Mouse (Mus musculus) neural tube, embryonic 12.5 days (tissue): ENCODE results near the gene Col23a1. TPM values are rescaled to one million over a fixed set of nuclear protein-coding genes. Genes with fewer than 3 reads are reported as not detected.

Experiments
- ATAC-seq: fragments of 200-750 bp; cut with Nextera tagmentation; 2 replicates; pipeline ENCODE4 v1.8.0; 2017; ENCODE audit warnings: low read depth, mild to moderate bottlenecking, moderate TSS enrichment, moderate library complexity; ENCODE audit not compliant: low FRiP score
- H3K27ac ChIP-seq: fragments of 300-500 bp; sonication (generic); 2 replicates; pipeline ENCODE4 v1.5.1; 2016
- H3K27me3 ChIP-seq: fragments of 300-500 bp; sonication (generic); replicated peaks from 2 replicates; pipeline ENCODE4 v1.6.1; 2016; ENCODE audit warnings: mild to moderate bottlenecking
- H3K36me3 ChIP-seq: fragments of 300-500 bp; sonication (generic); 2 replicates; pipeline ENCODE4 v1.6.1; 2016; ENCODE audit warnings: mild to moderate bottlenecking
- H3K4me1 ChIP-seq: fragments of 300-500 bp; sonication (generic); 2 replicates; pipeline ENCODE4 v1.6.1; 2016
- H3K4me2 ChIP-seq: fragments of 300-500 bp; sonication (generic); replicated peaks from 2 replicates; pipeline ENCODE4 v1.6.1; 2016; ENCODE audit warnings: mild to moderate bottlenecking
- H3K4me3 ChIP-seq: fragments of 300-500 bp; sonication (generic); 2 replicates; pipeline ENCODE4 v1.5.1; 2016
- H3K9ac ChIP-seq: fragments of 300-500 bp; sonication (generic); 2 replicates; pipeline ENCODE4 v1.6.1; 2016; ENCODE audit warnings: mild to moderate bottlenecking
- H3K9me3 ChIP-seq: fragments of 300-500 bp; sonication (generic); 2 replicates; pipeline ENCODE4 v1.6.1; 2016; ENCODE audit warnings: mild to moderate bottlenecking
- WGBS: fragments of 180-500 bp; shearing (Covaris S2); methylation state at CpG from one replicate; pipeline ENCODE4 v1.1.7; 2016; 5-methylcytosine and 5-hydroxymethylcytosine counted together
- polyA plus RNA-seq: library from polyadenylated mRNA; unstranded; fragments of >200 nt; fragmentation: Nextera tagmentation; extraction: Ambion mirVana; gene quantifications from 2 replicates; pipeline ENCODE4 v1.2.1, GENCODE M21; 2016

The Col23a1 gene
- polyA plus RNA-seq, 1 experiment from 2014 or later, result 11.8 TPM

DNA sequence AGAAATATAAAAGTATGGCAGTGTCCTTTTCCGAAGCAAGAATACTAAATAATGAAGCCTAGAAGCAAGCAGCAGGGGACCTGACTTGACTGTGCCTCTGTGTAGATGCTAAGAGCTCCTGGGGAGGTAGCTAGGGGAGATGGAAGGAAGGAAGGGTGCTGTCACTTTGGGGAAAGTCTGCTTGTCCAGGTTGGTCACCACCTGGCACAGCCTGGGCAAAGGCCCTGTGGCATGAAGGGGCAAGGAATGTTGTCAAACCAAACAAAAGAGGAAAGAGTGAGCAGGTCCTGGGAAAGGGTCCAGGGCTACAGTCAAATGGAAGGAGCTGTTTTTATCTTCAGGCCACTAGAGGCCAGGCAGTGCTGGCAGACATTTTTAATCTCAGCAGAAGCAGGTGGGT is 297.3 kb downstream of the Col23a1 start:
- 100% methylated on average over 1 of the region's 1 CpGs for WGBS
- no peaks in the 10 kb centered on the region for H3K9me3 ChIP-seq
- no peak overlapping the region for H3K27ac ChIP-seq
- H3K36me3 ChIP-seq, result peaks cover 54% of the 10 kb centered on the region
- H3K27me3 ChIP-seq, result no peaks in the 10 kb centered on the region
- no peak overlapping the region for H3K4me2 ChIP-seq
- peaks cover 26% of the 10 kb centered on the region for H3K4me1 ChIP-seq
- no peak for ATAC-seq
- no peak overlapping the region for H3K9ac ChIP-seq
- no peak overlapping the region for H3K4me3 ChIP-seq

DNA sequence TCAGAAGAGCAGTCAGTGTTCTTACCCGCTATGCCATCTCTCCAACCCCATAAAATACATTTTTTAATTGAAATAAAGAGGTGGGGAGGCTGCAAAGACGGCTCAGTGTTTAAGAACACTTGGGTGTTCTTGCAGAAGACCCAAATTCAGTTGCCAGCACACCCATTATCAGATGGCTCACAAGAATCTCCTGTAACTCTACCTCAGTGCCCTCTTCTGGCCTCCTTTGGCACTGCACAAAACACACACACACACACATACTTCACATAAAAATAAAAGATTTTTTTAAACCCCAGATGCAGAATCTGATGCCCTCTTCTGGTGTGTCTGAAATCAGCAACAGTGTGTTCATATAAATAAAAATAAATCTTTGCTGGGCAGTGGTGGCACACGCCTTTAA is 299.1 kb downstream of the Col23a1 start:
- H3K4me1 ChIP-seq, result peaks cover 16% of the 10 kb centered on the region
- peaks cover 72% of the 10 kb centered on the region for H3K36me3 ChIP-seq
- no peaks in the 10 kb centered on the region for H3K9me3 ChIP-seq
- no peak overlapping the region for H3K4me2 ChIP-seq
- no peak overlapping the region for H3K4me3 ChIP-seq
- no peak overlapping the region for H3K27ac ChIP-seq
- no peak for ATAC-seq
- H3K9ac ChIP-seq, result no peak overlapping the region
- 97% methylated on average over 3 of the region's 3 CpGs for WGBS
- H3K27me3 ChIP-seq, result no peaks in the 10 kb centered on the region

DNA sequence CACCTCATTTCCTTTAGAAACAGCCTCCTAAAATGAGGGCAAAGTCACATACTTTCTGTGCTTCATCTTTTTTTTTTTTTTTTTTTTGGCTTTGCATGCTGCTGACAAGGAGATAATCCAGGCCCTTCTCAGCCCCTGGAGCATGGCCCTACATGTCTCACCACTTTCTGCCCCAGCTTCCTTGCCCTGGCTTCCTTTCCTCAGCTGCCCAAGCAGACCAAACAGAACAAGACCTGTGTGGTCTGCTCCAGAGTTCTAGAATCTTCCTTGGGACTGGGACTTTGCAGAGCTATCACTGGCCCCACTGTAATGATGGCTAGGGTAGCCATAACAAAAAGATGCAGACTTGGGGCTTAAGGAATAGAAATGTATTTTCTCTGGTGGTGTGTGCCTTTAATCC is 300.3 kb downstream of the Col23a1 start:
- ATAC-seq, result no peak
- H3K4me2 ChIP-seq, result no peak overlapping the region
- H3K4me3 ChIP-seq, result no peak overlapping the region
- no peak overlapping the region for H3K27ac ChIP-seq
- H3K9ac ChIP-seq, result no peak overlapping the region
- H3K4me1 ChIP-seq, result peaks cover 10% of the 10 kb centered on the region
- no peaks in the 10 kb centered on the region for H3K9me3 ChIP-seq
- peaks cover 84% of the 10 kb centered on the region for H3K36me3 ChIP-seq
- no peaks in the 10 kb centered on the region for H3K27me3 ChIP-seq

DNA sequence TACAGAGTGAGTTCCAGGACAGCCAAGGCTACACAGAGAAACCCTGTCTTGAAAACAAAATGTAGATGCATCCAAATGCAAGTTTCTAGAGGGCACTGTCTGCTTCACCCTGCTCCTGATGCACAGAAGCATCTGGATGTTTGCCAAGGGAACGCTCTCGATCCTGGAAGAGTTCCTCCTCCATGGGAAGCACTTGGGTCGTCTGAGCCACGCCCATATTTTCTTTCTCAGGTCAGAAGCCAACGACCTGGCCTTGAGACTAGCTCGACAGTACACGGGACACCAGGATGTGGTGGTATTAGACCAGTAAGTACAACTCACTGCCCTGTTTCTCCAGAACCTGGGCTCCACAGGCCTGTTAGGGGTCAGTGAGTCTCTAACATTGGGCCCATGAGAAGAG is 301.4 kb downstream of the Col23a1 start:
- H3K9me3 ChIP-seq, result no peaks in the 10 kb centered on the region
- 86% methylated on average over 7 of the region's 7 CpGs for whole genome bisulfite sequencing
- no peak for ATAC-seq
- no peak overlapping the region for H3K4me3 ChIP-seq
- H3K9ac ChIP-seq, result no peak overlapping the region
- H3K4me1 ChIP-seq, result no peaks in the 10 kb centered on the region
- H3K4me2 ChIP-seq, result no peak overlapping the region
- H3K27me3 ChIP-seq, result no peaks in the 10 kb centered on the region
- H3K36me3 ChIP-seq, result peaks cover 94% of the 10 kb centered on the region
- H3K27ac ChIP-seq, result no peak overlapping the region

DNA sequence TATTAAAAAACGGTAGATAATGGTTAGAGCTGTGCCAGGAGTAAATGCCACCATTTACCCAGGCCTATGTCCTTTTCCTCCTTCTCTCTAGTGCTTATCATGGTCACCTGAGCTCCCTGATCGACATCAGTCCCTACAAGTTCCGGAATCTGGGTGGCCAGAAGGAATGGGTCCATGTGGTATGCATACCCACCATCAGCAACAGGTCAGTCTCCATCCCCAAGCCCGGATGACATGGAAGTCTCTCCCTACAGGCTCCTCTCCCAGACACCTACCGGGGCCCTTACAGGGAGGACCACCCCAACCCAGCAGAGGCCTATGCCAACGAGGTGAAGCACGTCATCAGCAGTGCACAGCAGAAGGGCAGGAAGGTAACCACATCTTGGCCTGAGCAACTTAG is 302.2 kb downstream of the Col23a1 start:
- Histone ChIP-seq H3K27ac (no peak overlapping the region), H3K4me2 (no peak overlapping the region), H3K4me1 (no peaks in the 10 kb centered on the region), H3K9ac (no peak overlapping the region), H3K9me3 (no peaks in the 10 kb centered on the region), H3K4me3 (no peak overlapping the region), H3K27me3 (no peaks in the 10 kb centered on the region), H3K36me3 (peaks cover 94% of the 10 kb centered on the region)
- ATAC-seq, result no peak
- WGBS, result 94% methylated on average over 7 of the region's 7 CpGs

DNA sequence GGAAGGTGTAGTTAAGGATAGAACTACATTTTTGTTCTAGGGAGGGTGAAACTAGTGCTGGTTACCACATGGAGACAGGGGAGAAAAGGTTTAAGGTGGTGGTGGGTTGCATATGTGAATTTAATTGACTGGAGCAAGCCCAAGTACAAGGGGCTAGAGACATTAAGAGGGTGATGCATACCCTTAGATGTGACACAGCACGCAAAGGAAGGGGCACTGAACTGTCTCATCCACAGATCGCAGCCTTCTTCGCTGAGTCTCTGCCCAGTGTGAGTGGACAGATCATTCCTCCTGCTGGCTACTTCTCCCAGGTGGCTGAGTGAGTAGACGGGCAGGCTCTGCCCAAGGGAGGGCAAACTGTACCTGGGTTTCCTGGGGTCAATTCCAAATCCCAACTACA is 303.6 kb downstream of the Col23a1 start:
- Histone ChIP-seq H3K36me3 (peaks cover 98% of the 10 kb centered on the region), H3K9ac (no peak overlapping the region), H3K4me2 (no peak overlapping the region), H3K4me1 (no peaks in the 10 kb centered on the region), H3K4me3 (no peak overlapping the region), H3K27me3 (no peaks in the 10 kb centered on the region), H3K27ac (no peak overlapping the region), H3K9me3 (no peaks in the 10 kb centered on the region)
- 92% methylated on average over 4 of the region's 4 CpGs for WGBS
- no peak for ATAC-seq

DNA sequence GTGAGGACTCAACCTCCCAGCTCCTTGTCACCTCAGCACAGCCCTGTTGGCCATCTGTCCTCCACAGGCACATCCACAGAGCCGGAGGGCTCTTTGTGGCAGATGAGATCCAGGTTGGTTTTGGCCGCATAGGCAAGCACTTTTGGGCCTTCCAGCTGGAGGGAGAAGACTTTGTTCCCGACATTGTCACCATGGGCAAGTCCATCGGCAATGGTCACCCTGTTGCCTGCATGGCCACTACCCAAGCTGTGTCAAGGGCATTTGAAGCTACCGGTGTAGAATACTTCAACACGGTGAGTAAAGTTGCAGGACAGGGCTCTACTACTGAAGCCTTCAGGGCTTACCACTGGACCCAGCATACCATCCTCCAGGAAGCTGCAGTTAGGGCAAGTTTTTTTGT is 304.1 kb downstream of the Col23a1 start:
- H3K9me3 ChIP-seq, result no peaks in the 10 kb centered on the region
- no peak for ATAC-seq
- no peaks in the 10 kb centered on the region for H3K4me1 ChIP-seq
- no peak overlapping the region for H3K4me2 ChIP-seq
- WGBS, result 93% methylated on average over 6 of the region's 6 CpGs
- H3K27me3 ChIP-seq, result no peaks in the 10 kb centered on the region
- H3K4me3 ChIP-seq, result no peak overlapping the region
- no peak overlapping the region for H3K27ac ChIP-seq
- H3K9ac ChIP-seq, result no peak overlapping the region
- peaks cover 99% of the 10 kb centered on the region for H3K36me3 ChIP-seq

DNA sequence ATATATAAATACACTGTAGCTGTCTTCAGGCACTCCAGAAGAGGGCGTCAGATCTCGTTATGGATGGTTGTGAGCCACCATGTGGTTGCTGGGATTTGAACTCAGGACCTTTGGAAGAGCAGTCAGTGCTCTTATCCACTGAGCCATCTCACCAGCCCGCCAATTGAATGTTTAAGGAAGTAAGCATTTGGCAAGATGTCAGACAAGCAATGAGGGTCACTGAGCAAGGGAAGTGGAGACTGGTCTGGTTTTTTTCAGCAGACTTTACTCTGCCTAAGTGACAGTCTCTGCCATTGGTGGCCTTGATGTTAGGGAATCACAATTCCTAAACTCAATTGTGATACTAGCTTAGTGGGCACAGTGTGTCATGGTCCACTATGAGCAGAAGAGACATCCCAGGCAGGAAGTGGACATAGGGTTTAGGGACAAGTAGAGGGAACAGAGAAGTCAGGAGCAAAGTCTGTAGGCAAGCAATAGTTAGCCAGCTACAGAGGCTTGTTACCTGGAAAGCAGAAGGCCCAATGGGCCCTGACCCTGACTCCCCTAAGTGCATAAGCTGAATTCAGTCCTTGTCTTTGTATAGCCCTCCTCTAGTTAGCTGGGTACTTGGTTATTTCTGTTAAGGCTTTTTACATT is 305.1 kb downstream of the Col23a1 start:
- 84% methylated on average over 3 of the region's 3 CpGs for WGBS
- Histone ChIP-seq H3K27me3 (no peaks in the 10 kb centered on the region), H3K27ac (no peak overlapping the region), H3K36me3 (peaks cover 99% of the 10 kb centered on the region), H3K4me3 (no peak overlapping the region), H3K9me3 (no peaks in the 10 kb centered on the region), H3K4me2 (no peak overlapping the region), H3K9ac (no peak overlapping the region), H3K4me1 (no peaks in the 10 kb centered on the region)
- ATAC-seq, result no peak

DNA sequence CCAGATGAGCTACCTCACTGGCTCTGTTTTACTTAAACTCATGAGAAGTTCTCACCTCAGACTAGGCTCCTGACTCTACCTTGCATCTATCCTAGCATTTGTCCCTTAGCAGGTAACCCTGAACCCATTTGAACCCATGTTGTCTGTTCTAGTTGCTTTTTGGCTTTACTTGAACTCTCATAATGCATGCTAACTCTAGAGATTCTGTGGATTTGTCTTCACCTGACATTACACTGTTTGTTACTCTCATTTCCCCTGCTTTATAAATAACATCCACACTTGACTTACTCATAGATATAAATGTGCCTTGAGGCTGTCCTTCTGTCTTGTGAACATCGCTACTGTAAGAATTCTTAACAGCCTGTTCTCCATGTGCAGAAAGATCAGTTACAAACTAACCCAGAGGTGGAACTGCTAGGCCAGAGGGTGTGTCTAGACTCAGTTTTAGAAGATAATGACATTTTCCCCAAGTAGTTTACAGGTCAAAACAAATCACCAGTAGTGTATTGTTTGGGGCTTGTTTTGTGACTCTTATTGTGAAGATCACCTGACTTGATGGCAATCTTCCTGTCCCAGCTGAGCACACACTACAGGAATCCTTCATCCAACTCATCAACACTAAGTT is 305.9 kb downstream of the Col23a1 start:
- 90% methylated on average over 1 of the region's 1 CpGs for WGBS
- Histone ChIP-seq H3K36me3 (peaks cover 100% of the 10 kb centered on the region), H3K9me3 (no peaks in the 10 kb centered on the region), H3K27me3 (no peaks in the 10 kb centered on the region), H3K4me1 (no peaks in the 10 kb centered on the region), H3K27ac (no peak overlapping the region), H3K4me2 (no peak overlapping the region), H3K9ac (no peak overlapping the region), H3K4me3 (no peak overlapping the region)
- ATAC-seq, result no peak

DNA sequence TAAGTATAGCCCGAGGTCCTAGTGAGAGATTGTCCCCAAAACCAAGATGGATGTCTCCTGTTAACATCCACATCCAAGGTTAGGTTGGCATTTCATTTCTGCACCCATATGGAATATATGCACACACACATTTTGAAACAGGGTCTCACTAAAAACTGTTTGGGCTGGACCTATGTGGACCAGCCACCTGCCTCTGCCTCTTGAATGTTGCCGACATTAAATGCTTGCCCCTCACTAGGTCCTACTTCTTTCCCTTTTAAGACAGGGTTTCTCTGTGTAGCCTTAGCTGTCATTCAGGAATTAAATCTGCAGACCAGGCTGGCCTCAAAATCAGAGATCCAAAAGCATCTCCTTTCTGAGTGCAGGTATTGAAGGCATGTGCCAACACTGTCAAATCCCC is 307.8 kb downstream of the Col23a1 start:
- H3K4me3 ChIP-seq, result no peak overlapping the region
- H3K9ac ChIP-seq, result no peak overlapping the region
- no peaks in the 10 kb centered on the region for H3K27me3 ChIP-seq
- H3K27ac ChIP-seq, result no peak overlapping the region
- no peak overlapping the region for H3K4me2 ChIP-seq
- peaks cover 6% of the 10 kb centered on the region for H3K4me1 ChIP-seq
- WGBS, result 81% methylated on average over 2 of the region's 2 CpGs
- H3K9me3 ChIP-seq, result no peaks in the 10 kb centered on the region
- H3K36me3 ChIP-seq, result peaks cover 100% of the 10 kb centered on the region
- no peak for ATAC-seq

DNA sequence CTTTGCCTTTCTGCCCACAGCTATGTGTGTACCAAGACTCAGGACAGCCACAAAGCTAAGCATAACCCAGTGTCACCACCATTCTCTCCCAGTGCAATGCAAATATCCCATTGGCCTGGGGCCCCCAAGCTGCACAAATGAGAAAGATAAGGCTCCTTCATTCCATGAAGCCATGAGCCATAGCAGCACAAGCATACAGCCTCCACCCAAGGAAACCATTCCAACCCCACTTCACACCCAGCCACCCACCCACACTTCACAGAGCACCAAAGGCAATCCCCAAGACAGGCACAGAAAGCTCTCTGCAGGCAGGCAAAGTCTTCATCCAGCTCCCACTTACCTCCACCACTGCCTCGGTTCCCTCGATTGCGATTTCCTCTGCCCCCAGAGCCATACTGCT is 312.5 kb downstream of the Col23a1 start:
- H3K9ac ChIP-seq, result peak overlapping the region; percentile 17; the same call in 1 of the 2 replicates
- no peaks in the 10 kb centered on the region for H3K27me3 ChIP-seq
- no peak overlapping the region for H3K27ac ChIP-seq
- no peak for ATAC-seq
- peaks cover 80% of the 10 kb centered on the region for H3K36me3 ChIP-seq
- peaks cover 28% of the 10 kb centered on the region for H3K4me1 ChIP-seq
- 93% methylated on average over 3 of the region's 3 CpGs for WGBS
- no peak overlapping the region for H3K4me3 ChIP-seq
- H3K4me2 ChIP-seq, result 0 out of 2 replicates have a peak overlapping the region, but pooled peaks have one; percentile 1
- H3K9me3 ChIP-seq, result no peaks in the 10 kb centered on the region

DNA sequence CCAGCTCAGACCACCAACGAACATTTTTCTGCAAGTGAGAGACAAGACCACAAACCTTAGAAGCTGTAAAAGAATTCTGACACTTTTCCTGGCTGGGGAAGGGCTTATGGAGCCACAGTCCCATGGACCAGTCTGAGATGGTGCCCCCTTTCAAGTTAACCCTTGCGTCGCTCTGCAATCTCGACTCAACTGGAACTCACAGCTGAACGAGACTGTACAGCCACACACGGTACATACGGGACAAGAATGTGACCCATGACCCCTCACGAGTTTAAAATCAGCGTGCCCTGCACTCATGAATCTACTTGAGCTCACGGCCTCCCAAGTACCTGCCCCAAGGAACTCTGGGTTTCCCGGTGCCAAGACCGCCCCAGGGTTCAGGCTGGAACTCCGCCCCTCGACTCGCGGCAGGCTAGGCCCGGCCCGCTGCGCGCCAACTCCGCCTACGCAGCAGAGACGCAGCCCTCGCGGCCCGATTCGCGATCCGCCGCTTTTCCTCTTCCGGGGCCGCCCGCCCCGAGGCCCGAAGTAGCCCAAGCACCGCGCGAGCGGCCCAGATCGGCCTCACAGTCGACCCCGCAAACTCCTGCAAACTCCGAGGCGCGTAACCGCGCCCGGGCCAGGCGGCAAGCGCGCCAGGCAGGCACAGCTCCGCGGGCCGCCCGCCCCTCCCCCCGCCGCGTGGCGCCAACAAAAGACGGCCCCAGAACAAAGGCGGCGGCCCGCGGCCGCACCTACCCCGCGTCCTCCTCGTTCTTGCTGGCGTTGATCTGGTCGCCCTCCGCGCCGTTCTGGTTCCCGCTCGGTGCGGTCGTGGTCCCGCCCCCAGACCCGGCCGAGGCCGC is 316.1 kb downstream of the Col23a1 start:
- no peaks in the 10 kb centered on the region for H3K27me3 ChIP-seq
- WGBS, result under 1% methylated on average over 81 of the region's 81 CpGs
- peak overlapping the region; percentile 100 for H3K4me3 ChIP-seq
- peak overlapping the region; percentile 91 for H3K4me2 ChIP-seq
- H3K27ac ChIP-seq, result peak overlapping the region; percentile 93
- H3K4me1 ChIP-seq, result peaks cover 28% of the 10 kb centered on the region
- peak overlapping the region; percentile 100 for H3K9ac ChIP-seq
- ATAC-seq, result peak; percentile 57
- no peaks in the 10 kb centered on the region for H3K9me3 ChIP-seq
- H3K36me3 ChIP-seq, result peaks cover 44% of the 10 kb centered on the region
